Mouse (Mus musculus): Measurements from ENCODE around the gene H2-K1. TPM values are rescaled to one million over a fixed set of nuclear protein-coding genes. Genes with fewer than 3 reads are reported as not detected.

The H2-K1 gene
- total RNA-seq, 2 experiments from 2014 or later, result 33.9 to 35.4 TPM

GRCm38 (mm10) chr17:33981192-33981909 is 18.8 kb downstream of the H2-K1 start:
- DNase-seq, result peak; percentile 89

GRCm38 (mm10) chr17:33980181-33981035 is 19.7 kb downstream of the H2-K1 start:
- DNase-seq, result no peak

- no peak for DNase-seq
Measured at GRCm38 (mm10) chr17:33979512-33980050, 20.6 kb downstream of the H2-K1 start.

- DNase-seq, result peak; percentile 69
Measured at GRCm38 (mm10) chr17:33978631-33979031, 21.5 kb downstream of the H2-K1 start.

- no peak for DNase-seq
Measured at GRCm38 (mm10) chr17:33977861-33978557, 22.1 kb downstream of the H2-K1 start.

- no peak for DNase-seq
Measured at GRCm38 (mm10) chr17:33973572-33973971, 26.6 kb downstream of the H2-K1 start.

- DNase-seq, result peak; percentile 72
Measured at GRCm38 (mm10) chr17:33972691-33973090, 27.5 kb downstream of the H2-K1 start.

- no peak for DNase-seq
Measured at GRCm38 (mm10) chr17:33969394-33969793, 30.8 kb downstream of the H2-K1 start.

GRCm38 (mm10) chr17:33968927-33969326 is 31.2 kb downstream of the H2-K1 start:
- DNase-seq, result no peak

GRCm38 (mm10) chr17:33968489-33968888 is 31.7 kb downstream of the H2-K1 start:
- DNase-seq, result peak; percentile 84

- no peak for DNase-seq
Measured at GRCm38 (mm10) chr17:33965846-33966550, 34.1 kb downstream of the H2-K1 start.

GRCm38 (mm10) chr17:33965082-33965845 is 34.9 kb downstream of the H2-K1 start:
- DNase-seq, result no peak

GRCm38 (mm10) chr17:33962876-33963275 is 37.3 kb downstream of the H2-K1 start:
- DNase-seq, result no peak

GRCm38 (mm10) chr17:33959948-33960347 is 40.2 kb downstream of the H2-K1 start:
- peak; percentile 4 for DNase-seq

- DNase-seq, result peak; percentile 4
Measured at GRCm38 (mm10) chr17:33959135-33959534, 41.0 kb downstream of the H2-K1 start.

- DNase-seq, result no peak
Measured at GRCm38 (mm10) chr17:33958451-33958850, 41.7 kb downstream of the H2-K1 start.

GRCm38 (mm10) chr17:33957493-33957892 is 42.7 kb downstream of the H2-K1 start:
- no peak for DNase-seq

GRCm38 (mm10) chr17:33956336-33956735 is 43.8 kb downstream of the H2-K1 start:
- no peak for DNase-seq

- peak; percentile 97 for DNase-seq
Measured at GRCm38 (mm10) chr17:33955555-33956214, 44.5 kb downstream of the H2-K1 start, which contains the start of the genes Vps52 and Rps18. Gene Vps52 (plus strand): TSS chr17:33955812. Gene Rps18 (minus strand): TSS chr17:33956001.
